Mouse (Mus musculus): Measurements from ENCODE around the gene 1600015I10Rik. TPM values are rescaled to one million over a fixed set of nuclear protein-coding genes. Genes with fewer than 3 reads are reported as not detected.
"Not testable (repeated sequence)": the region's sequence is repeated elsewhere in the genome, so short reads cannot be mapped to it uniquely, and the experiment has no call there.

1600015I10Rik gene
- total RNA-seq, 2 experiments from 2014 or later, result not detected

- peak in 1 of 2 experiments; percentile 15 for DNase-seq (ENCODE audit: low spot score in 2 of 2)
Observed at GRCm38 (mm10) chr6:48959151-48959550, 29.5 kb downstream of the 1600015I10Rik start.

GRCm38 (mm10) chr6:48966696-48967095 lies 37.0 kb downstream of the 1600015I10Rik start:
- not testable (repeated sequence) for DNase-seq (ENCODE audit: low spot score in 2 of 2)

- no peak for DNase-seq (ENCODE audit: low spot score in 2 of 2)
Observed at GRCm38 (mm10) chr6:48967868-48968267, 38.2 kb downstream of the 1600015I10Rik start.

- DNase-seq (ENCODE audit: low spot score in 2 of 2), result no peak
Observed at GRCm38 (mm10) chr6:48974663-48975062, 45.0 kb downstream of the 1600015I10Rik start, which contains the start of gene Doxl2. TSS of gene Doxl2 (plus strand) at chr6:48974963.

- DNase-seq (ENCODE audit: low spot score in 2 of 2), result no peak
Observed at GRCm38 (mm10) chr6:48979616-48980015, 49.9 kb downstream of the 1600015I10Rik start.

GRCm38 (mm10) chr6:48982305-48982704 lies 52.6 kb downstream of the 1600015I10Rik start:
- no peak for DNase-seq (ENCODE audit: low spot score in 2 of 2)

Other genes starting within 250 kb of the 1600015I10Rik start
- 10 to 100 TPM; 34.4 to 46.7 TPM for gene Gimap4, start 245.3 kb upstream of the 1600015I10Rik start, total RNA-seq (2021)
- 10 to 100 TPM; 47.9 to 66.7 TPM for gene Gimap6, start 221.7 kb upstream of the 1600015I10Rik start, total RNA-seq (2021)
- gene Gm28053, start 211.3 kb upstream of the 1600015I10Rik start, total RNA-seq (2021), result 1 to 10 TPM; 2.0 to 3.0 TPM
- 1 to 10 TPM in 1 of 2 experiments, under 1 TPM in 1; 0.56 to 1.5 TPM for gene Gimap7, start 211.3 kb upstream of the 1600015I10Rik start, total RNA-seq (2021)
- gene Gimap1, start 190.8 kb upstream of the 1600015I10Rik start, total RNA-seq (2021), result 1 to 10 TPM; 8.8 to 8.9 TPM
- gene Gimap5, start 183.7 kb upstream of the 1600015I10Rik start, total RNA-seq (2021), result 10 to 100 TPM; 12.1 to 12.4 TPM
- 10 to 100 TPM in 1 of 2 experiments, 1 to 10 TPM in 1; 7.8 to 11.3 TPM for gene Gimap3, start 159.0 kb upstream of the 1600015I10Rik start, total RNA-seq (2021)
- gene Tmem176a, start 89.0 kb upstream of the 1600015I10Rik start, total RNA-seq (2021), result 100 to 1,000 TPM; 277 to 350 TPM
- gene Tmem176b, start 88.4 kb upstream of the 1600015I10Rik start, total RNA-seq (2021), result 100 to 1,000 TPM; 514 to 636 TPM
- gene Aoc1, start 57.0 kb upstream of the 1600015I10Rik start, total RNA-seq (2021), result not detected
- not detected for gene Doxl2, start 45.1 kb downstream of the 1600015I10Rik start, total RNA-seq (2021)
- gene Svs1, start 57.0 kb downstream of the 1600015I10Rik start, total RNA-seq (2021), result not detected
- 10 to 100 TPM in 1 of 2 experiments, under 1 TPM in 1; 0.80 to 37.2 TPM for gene Gpnmb, start 106.7 kb downstream of the 1600015I10Rik start, total RNA-seq (2021)
- gene Malsu1, start 143.9 kb downstream of the 1600015I10Rik start, total RNA-seq (2021), result 10 to 100 TPM; 32.9 to 35.3 TPM